Mouse (Mus musculus) heart, embryonic 14.5 days (tissue): ENCODE measurements around the gene Stoml1. TPM values are rescaled to one million over a fixed set of nuclear protein-coding genes. Genes with fewer than 3 reads are reported as not detected.
A peak's percentile ranks its signal among the peaks of the same experiment; 100 is the strongest.

Experiments used
- ATAC-seq: fragments of 200-750 bp; cut with Nextera tagmentation; 2 replicates; pipeline ENCODE4 v1.8.0; 2017; ENCODE audit warnings: low read depth, moderate TSS enrichment; ENCODE audit not compliant: insufficient number of reproducible peaks, insufficient read depth, low FRiP score
- H3K27ac ChIP-seq, 2 experiments: fragments of 200-500 bp in 1 of 2; fragments of 300-500 bp in 1 of 2; sonication (generic) in 1 of 2; replicated peaks in 1 of 2; 2 replicates each; pipeline ENCODE4 v1.5.1; 2012 to 2014; ENCODE audit warnings: low read depth in 2 of 2, low read length in 2 of 2, control low read depth in 1 of 2, mild to moderate bottlenecking in 1 of 2, mixed read lengths in 1 of 2; ENCODE audit not compliant: control insufficient read depth in 1 of 2, insufficient read depth in 1 of 2
- H3K27me3 ChIP-seq: fragments of 300-500 bp; sonication (generic); 2 replicates; pipeline ENCODE4 v1.6.1; 2014; ENCODE audit warnings: mild to moderate bottlenecking, low read length, control low read depth; ENCODE audit not compliant: control insufficient read depth, insufficient read depth
- H3K36me3 ChIP-seq: fragments of 300-500 bp; sonication (generic); 2 replicates; pipeline ENCODE4 v1.6.1; 2014; ENCODE audit warnings: mild to moderate bottlenecking, control low read depth, low read length, mixed read lengths; ENCODE audit not compliant: control insufficient read depth, insufficient read depth
- H3K4me1 ChIP-seq, 2 experiments: fragments of 200-500 bp in 1 of 2; fragments of 300-500 bp in 1 of 2; sonication (generic) in 1 of 2; 2 replicates each; pipeline ENCODE4 v1.6.1; 2012 to 2014; ENCODE audit warnings: low read length in 2 of 2, control low read depth in 1 of 2, mixed read lengths in 1 of 2; ENCODE audit not compliant: control insufficient read depth in 2 of 2, insufficient read depth in 2 of 2
- H3K4me2 ChIP-seq: fragments of 300-500 bp; sonication (generic); 2 replicates; pipeline ENCODE4 v1.6.1; 2014; ENCODE audit warnings: mild to moderate bottlenecking, low read length
- H3K4me3 ChIP-seq, 2 experiments: fragments of 200-500 bp in 1 of 2; fragments of 300-500 bp in 1 of 2; sonication (generic) in 1 of 2; 2 replicates each; pipeline ENCODE4 v1.5.1; 2012 to 2014; ENCODE audit warnings: low read length in 2 of 2, mild to moderate bottlenecking in 2 of 2, control low read depth in 1 of 2, low read depth in 1 of 2, moderate library complexity in 1 of 2; ENCODE audit not compliant: control insufficient read depth in 1 of 2, insufficient read depth in 1 of 2
- H3K9ac ChIP-seq: fragments of 300-500 bp; sonication (generic); 2 replicates; pipeline ENCODE4 v1.6.1; 2014; ENCODE audit warnings: mild to moderate bottlenecking, low read length
- H3K9me3 ChIP-seq: fragments of 300-500 bp; sonication (generic); 2 replicates; pipeline ENCODE4 v1.6.1; 2016; ENCODE audit warnings: low read length, control low read depth; ENCODE audit not compliant: control insufficient read depth
- WGBS: fragments of 180-500 bp; shearing (Covaris S2); extraction: QIAGEN DNeasy Blood & Tissue Kit; methylation state at CpG from one replicate; pipeline ENCODE4 v1.1.7; 2014; 5-methylcytosine and 5-hydroxymethylcytosine counted together
- polyA plus RNA-seq: library from polyadenylated mRNA; unstranded; fragments of >200 nt; fragmentation: Nextera tagmentation; extraction: Ambion mirVana; gene quantifications from 2 replicates; pipeline ENCODE4 v1.2.1, GENCODE M21; 2014

The Stoml1 gene
- polyA plus RNA-seq, 1 experiment from 2014 or later: 25.6 TPM

DNA sequence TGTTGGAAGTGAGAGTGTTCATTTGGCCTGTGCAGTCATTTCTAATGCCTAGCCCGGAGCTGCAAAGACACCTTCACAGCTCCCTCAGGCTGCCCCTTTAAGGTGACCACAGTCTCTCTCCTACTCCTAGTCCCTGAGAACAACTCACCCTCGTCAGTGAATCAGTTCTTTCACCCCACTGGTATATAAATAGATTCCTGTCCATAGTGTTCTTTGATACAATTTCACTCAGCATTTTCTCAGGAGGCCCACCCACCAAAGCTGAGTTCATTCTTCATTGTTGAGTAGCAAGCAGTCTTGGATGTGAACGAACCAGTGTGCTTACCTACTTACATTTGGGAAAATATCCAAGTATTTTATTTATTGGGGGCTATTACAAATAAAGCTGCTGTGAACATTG, 21.7 kb downstream of the Stoml1 start:
- Histone ChIP-seq H3K9ac (0 out of 2 replicates have a peak overlapping the region, but pooled peaks have one; percentile 54), H3K4me3 (no peak overlapping the region), H3K27ac (peak overlapping the region; percentile 30 to 89; a peak in 3 of 4 replicates), H3K4me2 (peak overlapping the region; percentile 51), H3K27me3 (no peaks in the 10 kb centered on the region), H3K36me3 (no peaks in the 10 kb centered on the region), H3K9me3 (no peaks in the 10 kb centered on the region), H3K4me1 (peaks cover 13 to 21% of the 10 kb centered on the region in 2 experiments)
- no peak for ATAC-seq
- WGBS: 26% methylated on average over 3 of the region's 3 CpGs

GRCm38 (mm10) chr9:58275115-58275774, 22.3 kb downstream of the Stoml1 start:
- H3K4me2 ChIP-seq: peak overlapping the region; percentile 51
- peak overlapping the region; percentile 54 for H3K9ac ChIP-seq
- H3K27me3 ChIP-seq: no peaks in the 10 kb centered on the region
- peak; percentile 80 for ATAC-seq
- no peaks in the 10 kb centered on the region for H3K36me3 ChIP-seq
- 13% methylated on average over 8 of the region's 8 CpGs for WGBS
- H3K4me3 ChIP-seq: no peak overlapping the region
- peak overlapping the region; percentile 89 to 91 for H3K27ac ChIP-seq
- H3K4me1 ChIP-seq: peaks cover 15 to 21% of the 10 kb centered on the region in 2 experiments
- no peaks in the 10 kb centered on the region for H3K9me3 ChIP-seq

DNA sequence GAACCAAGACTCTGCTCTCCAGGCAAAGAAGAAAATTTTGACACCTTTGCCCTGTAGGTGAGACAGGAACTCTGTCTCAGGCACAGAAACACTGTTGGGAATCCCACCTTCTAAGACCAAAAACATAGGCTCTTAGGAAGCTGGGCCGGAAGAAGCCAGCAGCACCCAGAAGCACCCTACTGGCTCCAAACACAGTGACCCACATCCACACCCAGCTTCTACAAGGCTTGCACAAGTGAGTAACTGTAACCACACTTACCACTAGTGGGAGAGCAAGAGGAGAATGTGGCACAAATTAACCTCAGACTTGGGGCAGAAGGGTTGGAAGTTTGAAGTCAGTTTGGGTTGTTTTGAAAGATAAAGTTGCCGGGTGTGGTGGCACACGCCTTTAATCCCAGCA, 22.8 kb downstream of the Stoml1 start:
- Histone ChIP-seq H3K36me3 (no peaks in the 10 kb centered on the region), H3K4me1 (peaks cover 15 to 25% of the 10 kb centered on the region in 2 experiments), H3K9ac (peak overlapping the region; percentile 54), H3K27me3 (no peaks in the 10 kb centered on the region), H3K27ac (peak overlapping the region; percentile 89 to 91), H3K4me2 (peak overlapping the region; percentile 51), H3K9me3 (no peaks in the 10 kb centered on the region), H3K4me3 (no peak overlapping the region)
- no peak for ATAC-seq
- WGBS: 79% methylated on average over 3 of the region's 3 CpGs

GRCm38 (mm10) chr9:58276346-58276745, 23.4 kb downstream of the Stoml1 start:
- ATAC-seq: no peak
- no peak overlapping the region for H3K4me3 ChIP-seq
- no peaks in the 10 kb centered on the region for H3K27me3 ChIP-seq
- H3K9ac ChIP-seq: no peak overlapping the region
- WGBS: 77% methylated on average over 5 of the region's 5 CpGs
- H3K9me3 ChIP-seq: no peaks in the 10 kb centered on the region
- no peak overlapping the region for H3K27ac ChIP-seq
- no peak overlapping the region for H3K4me2 ChIP-seq
- no peaks in the 10 kb centered on the region for H3K36me3 ChIP-seq
- peaks cover 15 to 25% of the 10 kb centered on the region in 2 experiments for H3K4me1 ChIP-seq

DNA sequence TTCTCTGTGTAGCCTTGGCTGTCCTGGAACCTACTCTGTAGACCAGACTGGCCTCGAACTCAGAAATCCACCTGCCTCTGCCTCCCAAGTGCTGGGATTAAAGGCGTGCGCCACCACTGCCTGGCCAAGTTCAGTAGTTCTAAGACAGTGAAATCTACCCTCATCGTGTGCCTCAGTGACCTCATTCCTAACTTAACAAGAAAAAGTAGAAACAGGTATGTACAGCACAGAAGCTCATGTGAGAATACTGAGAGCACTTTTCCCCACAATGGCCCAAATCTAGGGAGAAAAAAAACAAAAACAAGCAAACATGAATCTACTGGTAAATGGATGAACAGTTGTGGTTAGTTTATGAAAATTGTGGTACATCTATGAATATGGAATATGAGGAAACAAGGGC, 25.3 kb downstream of the Stoml1 start:
- Histone ChIP-seq H3K36me3 (no peaks in the 10 kb centered on the region), H3K9me3 (no peaks in the 10 kb centered on the region), H3K4me2 (no peak overlapping the region), H3K4me1 (peaks cover 18 to 34% of the 10 kb centered on the region in 2 experiments), H3K27ac (no peak overlapping the region), H3K9ac (no peak overlapping the region), H3K4me3 (no peak overlapping the region), H3K27me3 (no peaks in the 10 kb centered on the region)
- WGBS: 83% methylated on average over 4 of the region's 4 CpGs
- ATAC-seq: no peak

GRCm38 (mm10) chr9:58278821-58279723, 26.1 kb downstream of the Stoml1 start:
- H3K27me3 ChIP-seq: no peaks in the 10 kb centered on the region
- H3K9me3 ChIP-seq: no peaks in the 10 kb centered on the region
- H3K4me1 ChIP-seq: peaks cover 21 to 35% of the 10 kb centered on the region in 2 experiments
- no peak for ATAC-seq
- H3K4me3 ChIP-seq: no peak overlapping the region
- 70% methylated on average over 4 of the region's 4 CpGs for WGBS
- no peak overlapping the region for H3K9ac ChIP-seq
- no peaks in the 10 kb centered on the region for H3K36me3 ChIP-seq
- no peak overlapping the region for H3K4me2 ChIP-seq
- no peak overlapping the region; a peak in 1 of 4 replicates for H3K27ac ChIP-seq

DNA sequence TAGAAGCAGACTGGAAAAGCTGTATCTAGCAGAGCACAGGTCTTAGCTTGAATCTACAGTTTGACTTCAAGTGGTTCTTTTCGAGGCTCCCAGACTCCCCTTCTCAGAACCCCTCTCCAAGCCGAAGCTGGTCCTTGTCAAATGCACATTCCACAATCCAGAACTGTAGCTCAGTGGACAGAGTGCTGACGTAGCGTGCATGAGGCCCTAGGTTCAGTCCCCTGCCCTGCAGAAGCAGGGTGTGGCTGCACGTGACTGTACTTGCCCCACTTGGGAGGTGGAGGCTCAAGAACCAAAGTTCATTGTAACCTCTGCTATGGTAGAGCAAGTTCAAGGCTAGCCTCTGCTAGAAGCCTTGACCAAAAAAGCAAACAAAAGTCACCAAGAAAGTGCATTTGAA, 26.8 kb downstream of the Stoml1 start:
- 38% methylated on average over 5 of the region's 5 CpGs for WGBS
- Histone ChIP-seq H3K27ac (no peak overlapping the region; a peak in 1 of 4 replicates), H3K4me3 (no peak overlapping the region), H3K4me1 (peaks cover 16 to 28% of the 10 kb centered on the region in 2 experiments), H3K9ac (no peak overlapping the region), H3K4me2 (no peak overlapping the region), H3K9me3 (no peaks in the 10 kb centered on the region), H3K27me3 (no peaks in the 10 kb centered on the region), H3K36me3 (no peaks in the 10 kb centered on the region)
- ATAC-seq: no peak
